In genomic region chr7:76971334-76971733, GRCm38 (mm10) we compare ENCODE assay signal across 10 mouse cellular contexts.
DNase-seq lines count a peak whose midpoint lies in the region; ATAC-seq and TF ChIP-seq lines count a peak whose summit lies in the region.
"Had no signal": no experiment of that assay in that cellular context is flagged by ENCODE, and none has a peak within 500 bp of the region (broad histone marks: within the 10 kb centered on the region; RNA-seq: fewer than 3 reads in every experiment).

No protein-coding gene starts in this region.

- 15% methylated on average over 3 of the region's 3 CpGs for WGBS in kidney, postnatal 0 days
- 13% methylated on average over 3 of the region's 3 CpGs for WGBS in kidney, embryonic 15.5 days
- WGBS in limb, embryonic 10.5 days, result 8% methylated on average over 3 of the region's 3 CpGs

- H3K27ac ChIP-seq in kidney, postnatal 0 days, result no peak overlapping the region
- no peak overlapping the region for H3K27ac ChIP-seq in kidney, embryonic 15.5 days
- H3K27ac ChIP-seq in limb, embryonic 10.5 days, result no peak overlapping the region
- H3K27ac ChIP-seq: midbrain, embryonic 12.5 days; stomach, embryonic 15.5 days had no signal

- peak; percentile 26 for DNase-seq in kidney, postnatal 0 days (ENCODE audit: low spot score)
- DNase-seq in 416B (ENCODE audit: low read depth) (peak; percentile 47), NIH3T3 (ENCODE audit: low read depth) (peak; percentile 12)
- peak; percentile 54 for DNase-seq in embryo, embryonic 11 days
- no peak for DNase-seq in limb, embryonic 10.5 days (ENCODE audit: low spot score)
- no peak for DNase-seq in thymus, postnatal 10 days (ENCODE audit: low spot score in 2 of 2)

- H3K9ac ChIP-seq in kidney, postnatal 0 days (ENCODE audit: low read depth, low read length), result no peak overlapping the region
- no peak overlapping the region for H3K9ac ChIP-seq in kidney, embryonic 15.5 days
- H3K9ac ChIP-seq: midbrain, embryonic 12.5 days; stomach, embryonic 15.5 days had no signal

- H3K4me2 ChIP-seq in kidney, postnatal 0 days (ENCODE audit: low read length), result no peak overlapping the region
- no peak overlapping the region for H3K4me2 ChIP-seq in kidney, embryonic 15.5 days
- H3K4me2 ChIP-seq: midbrain, embryonic 12.5 days; stomach, embryonic 15.5 days had no signal

- H3K4me3 ChIP-seq in kidney, postnatal 0 days (replicated peaks; ENCODE audit: low read depth, low read length), result no peak overlapping the region
- no peak overlapping the region for H3K4me3 ChIP-seq in kidney, embryonic 15.5 days (replicated peaks)
- no peak overlapping the region for H3K4me3 ChIP-seq in limb, embryonic 10.5 days
- H3K4me3 ChIP-seq: midbrain, embryonic 12.5 days; stomach, embryonic 15.5 days had no signal

- H3K9me3 ChIP-seq in kidney, postnatal 0 days (replicated peaks; ENCODE audit: low read length), result no peaks in the 10 kb centered on the region
- H3K9me3 ChIP-seq in kidney, embryonic 15.5 days (replicated peaks), result no peaks in the 10 kb centered on the region
- no peaks in the 10 kb centered on the region for H3K9me3 ChIP-seq in limb, embryonic 10.5 days (replicated peaks)
- H3K9me3 ChIP-seq: midbrain, embryonic 12.5 days; stomach, embryonic 15.5 days had no signal

- ATAC-seq in kidney, postnatal 0 days (replicated peaks; ENCODE audit: low FRiP score, low read depth), result no peak
- ATAC-seq in kidney, embryonic 15.5 days (replicated peaks; ENCODE audit: low FRiP score), result no peak
- ATAC-seq in megakaryocyte, adult 5-6 weeks (ENCODE audit: poor library complexity, severe bottlenecking), result no peak

- H3K27me3 ChIP-seq in kidney, postnatal 0 days (ENCODE audit: insufficient read depth, low read length), result no peaks in the 10 kb centered on the region
- no peaks in the 10 kb centered on the region for H3K27me3 ChIP-seq in kidney, embryonic 15.5 days
- H3K27me3 ChIP-seq in limb, embryonic 10.5 days (ENCODE audit: low read depth, poor library complexity, severe bottlenecking), result no peaks in the 10 kb centered on the region
- H3K27me3 ChIP-seq: midbrain, embryonic 12.5 days; stomach, embryonic 15.5 days had no signal

- H3K36me3 ChIP-seq in kidney, postnatal 0 days (ENCODE audit: insufficient read depth, low read length), result no peaks in the 10 kb centered on the region
- no peaks in the 10 kb centered on the region for H3K36me3 ChIP-seq in kidney, embryonic 15.5 days
- H3K36me3 ChIP-seq in limb, embryonic 10.5 days, result no peaks in the 10 kb centered on the region
- H3K36me3 ChIP-seq: midbrain, embryonic 12.5 days; stomach, embryonic 15.5 days had no signal

- peak; percentile 67 for TF ChIP-seq CTCF in kidney, postnatal 0 days (IDR thresholded peaks at IDR 0.05; ENCODE audit: low read depth)

- H3K4me1 ChIP-seq in kidney, postnatal 0 days (replicated peaks; ENCODE audit: insufficient read depth, low read length), result no peaks in the 10 kb centered on the region
- no peaks in the 10 kb centered on the region for H3K4me1 ChIP-seq in kidney, embryonic 15.5 days
- H3K4me1 ChIP-seq in limb, embryonic 10.5 days, result no peaks in the 10 kb centered on the region
- H3K4me1 ChIP-seq: midbrain, embryonic 12.5 days; stomach, embryonic 15.5 days had no signal

Comparison
In these comparisons a context has a peak if more than half of its experiments do, and no peak if none do; other contexts are left out.
1. DNase-seq: peak in kidney, postnatal 0 days (single experiment), 416B (single experiment), NIH3T3 (single experiment) and embryo, embryonic 11 days (single experiment); none in limb, embryonic 10.5 days (single experiment) and thymus, postnatal 10 days (0 of 2).